Mouse (Mus musculus): ENCODE results near the gene Pank3. TPM values are rescaled to one million over a fixed set of nuclear protein-coding genes. Genes with fewer than 3 reads are reported as not detected.
"Not testable (repeated sequence)": the region's sequence is repeated elsewhere in the genome, so short reads cannot be mapped to it uniquely, and the experiment has no call there.

Pank3 gene
- total RNA-seq, 2 experiments from 2014 or later, result 63.3 to 64.6 TPM

- no peak for DNase-seq (ENCODE audit: low spot score in 2 of 2)
Measured at GRCm38 (mm10) chr11:35775606-35776005, 6.3 kb downstream of the Pank3 start.

- no peak for DNase-seq (ENCODE audit: low spot score in 2 of 2)
Measured at GRCm38 (mm10) chr11:35776452-35776851, 7.2 kb downstream of the Pank3 start.

GRCm38 (mm10) chr11:35780336-35780735 lies 11.1 kb downstream of the Pank3 start:
- no peak for DNase-seq (ENCODE audit: low spot score in 2 of 2)

- no peak for DNase-seq (ENCODE audit: low spot score in 2 of 2)
Measured at GRCm38 (mm10) chr11:35782444-35782843, 13.2 kb downstream of the Pank3 start.

GRCm38 (mm10) chr11:35783038-35783437 lies 13.8 kb downstream of the Pank3 start:
- no peak for DNase-seq (ENCODE audit: low spot score in 2 of 2)

- DNase-seq (ENCODE audit: low spot score in 2 of 2), result no peak
Measured at GRCm38 (mm10) chr11:35784002-35784401, 14.7 kb downstream of the Pank3 start.

- DNase-seq (ENCODE audit: low spot score in 2 of 2), result no peak
Measured at GRCm38 (mm10) chr11:35784537-35784936, 15.3 kb downstream of the Pank3 start.

- no peak for DNase-seq (ENCODE audit: low spot score in 2 of 2)
Measured at GRCm38 (mm10) chr11:35788443-35788842, 19.2 kb downstream of the Pank3 start.

GRCm38 (mm10) chr11:35792800-35793199 lies 23.5 kb downstream of the Pank3 start:
- not testable (repeated sequence) for DNase-seq (ENCODE audit: low spot score in 2 of 2)

- DNase-seq (ENCODE audit: low spot score in 2 of 2), result peak; percentile 41 to 57
Measured at GRCm38 (mm10) chr11:35797751-35798494, 28.6 kb downstream of the Pank3 start.

- DNase-seq (ENCODE audit: low spot score in 2 of 2), result peak; percentile 74 to 81
Measured at GRCm38 (mm10) chr11:35798495-35798820, 29.2 kb downstream of the Pank3 start.

- DNase-seq (ENCODE audit: low spot score in 2 of 2), result peak; percentile 30 to 49
Measured at GRCm38 (mm10) chr11:35798874-35799273, 29.6 kb downstream of the Pank3 start, which contains the start of gene Fbll1. TSS of gene Fbll1 (minus strand) at chr11:35798884.

GRCm38 (mm10) chr11:35801332-35801731 lies 32.0 kb downstream of the Pank3 start:
- DNase-seq (ENCODE audit: low spot score in 2 of 2), result no peak

GRCm38 (mm10) chr11:35811458-35811857 lies 42.2 kb downstream of the Pank3 start:
- DNase-seq (ENCODE audit: low spot score in 2 of 2), result no peak

- no peak for DNase-seq (ENCODE audit: low spot score in 2 of 2)
Measured at GRCm38 (mm10) chr11:35816316-35816715, 47.0 kb downstream of the Pank3 start.

- no peak for DNase-seq (ENCODE audit: low spot score in 2 of 2)
Measured at GRCm38 (mm10) chr11:35827714-35828113, 58.4 kb downstream of the Pank3 start.

- no peak for DNase-seq (ENCODE audit: low spot score in 2 of 2)
Measured at GRCm38 (mm10) chr11:35832139-35832538, 62.9 kb downstream of the Pank3 start.

GRCm38 (mm10) chr11:35833270-35833669 lies 64.0 kb downstream of the Pank3 start:
- DNase-seq (ENCODE audit: low spot score in 2 of 2), result no peak

- DNase-seq (ENCODE audit: low spot score in 2 of 2), result peak; percentile 93 to 95
Measured at GRCm38 (mm10) chr11:35834022-35834760, 64.9 kb downstream of the Pank3 start, which contains the start of gene Rars. TSS of gene Rars (minus strand) at chr11:35834506.

GRCm38 (mm10) chr11:35837156-35838126 lies 68.2 kb downstream of the Pank3 start:
- DNase-seq (ENCODE audit: low spot score in 2 of 2), result no peak

All from layer of hippocampus, postnatal 10 days (tissue).